Mouse (Mus musculus) lung, embryonic 15.5 days (tissue): ENCODE measurements around the gene Habp2. TPM values are rescaled to one million over a fixed set of nuclear protein-coding genes. Genes with fewer than 3 reads are reported as not detected.

Source experiments
- ATAC-seq: fragments of 200-750 bp; cut with Nextera tagmentation; 2 replicates; pipeline ENCODE4 v1.8.0; 2017; ENCODE audit warnings: moderate number of reproducible peaks, borderline replicate concordance; ENCODE audit not compliant: low FRiP score, low TSS enrichment; ENCODE audit errors: extremely low read depth
- H3K27ac ChIP-seq: fragments of 300-500 bp; sonication (generic); 2 replicates; pipeline ENCODE4 v1.5.1; 2015; ENCODE audit warnings: moderate library complexity, mild to moderate bottlenecking, inconsistent platforms
- H3K27me3 ChIP-seq: fragments of 300-500 bp; sonication (generic); 2 replicates; pipeline ENCODE4 v1.6.1; 2015; ENCODE audit warnings: inconsistent platforms
- H3K36me3 ChIP-seq: fragments of 300-500 bp; sonication (generic); 2 replicates; pipeline ENCODE4 v1.6.1; 2015; ENCODE audit warnings: inconsistent platforms
- H3K4me1 ChIP-seq: fragments of 300-500 bp; sonication (generic); 2 replicates; pipeline ENCODE4 v1.6.1; 2015; ENCODE audit warnings: inconsistent platforms
- H3K4me2 ChIP-seq: fragments of 300-500 bp; sonication (generic); 2 replicates; pipeline ENCODE4 v1.6.1; 2015; ENCODE audit warnings: inconsistent platforms, mild to moderate bottlenecking, moderate library complexity
- H3K4me3 ChIP-seq: fragments of 300-500 bp; sonication (generic); 2 replicates; pipeline ENCODE4 v1.5.1; 2015; ENCODE audit warnings: mild to moderate bottlenecking, inconsistent platforms
- H3K9ac ChIP-seq: fragments of 300-500 bp; sonication (generic); 2 replicates; pipeline ENCODE4 v1.6.1; 2015; ENCODE audit warnings: inconsistent platforms
- H3K9me3 ChIP-seq: fragments of 300-500 bp; sonication (generic); 2 replicates; pipeline ENCODE4 v1.6.1; 2016; ENCODE audit warnings: inconsistent platforms
- WGBS: fragments of 180-500 bp; shearing (Covaris S2); methylation state at CpG from one replicate; pipeline ENCODE4 v1.1.7; 2015; 5-methylcytosine and 5-hydroxymethylcytosine counted together
- polyA plus RNA-seq: library from polyadenylated mRNA; unstranded; fragments of >200 nt; fragmentation: Nextera tagmentation; extraction: Ambion mirVana; gene quantifications from 2 replicates; pipeline ENCODE4 v1.2.1, GENCODE M21; 2015

The Habp2 gene
- polyA plus RNA-seq, 1 experiment from 2014 or later: 3.8 TPM

DNA sequence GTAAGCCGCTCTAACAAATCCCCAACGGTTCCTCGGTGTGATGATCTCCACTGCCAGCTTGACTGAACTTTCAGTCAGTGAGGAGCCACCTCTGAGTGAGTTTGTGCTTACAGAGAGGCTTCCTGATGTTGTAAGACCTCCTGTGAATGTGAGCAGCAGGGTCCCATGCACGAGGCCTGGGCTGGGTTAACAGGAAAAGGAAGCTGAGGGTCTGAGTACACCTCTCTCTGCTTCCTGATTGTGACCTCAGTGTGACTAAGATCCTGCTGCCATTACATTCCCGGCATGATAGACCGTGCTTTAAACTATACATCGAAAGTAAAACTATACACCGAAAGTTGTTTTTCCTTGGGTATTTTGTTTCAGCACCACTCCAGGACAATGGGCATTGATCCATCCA, 14.9 kb upstream of the Habp2 start:
- H3K4me1 ChIP-seq: no peaks in the 10 kb centered on the region
- no peak overlapping the region for H3K27ac ChIP-seq
- no peak for ATAC-seq
- no peaks in the 10 kb centered on the region for H3K36me3 ChIP-seq
- no peak overlapping the region for H3K4me3 ChIP-seq
- 68% methylated on average over 8 of the region's 8 CpGs for WGBS
- H3K9ac ChIP-seq: no peak overlapping the region
- no peaks in the 10 kb centered on the region for H3K9me3 ChIP-seq
- H3K27me3 ChIP-seq: no peaks in the 10 kb centered on the region
- H3K4me2 ChIP-seq: no peak overlapping the region

DNA sequence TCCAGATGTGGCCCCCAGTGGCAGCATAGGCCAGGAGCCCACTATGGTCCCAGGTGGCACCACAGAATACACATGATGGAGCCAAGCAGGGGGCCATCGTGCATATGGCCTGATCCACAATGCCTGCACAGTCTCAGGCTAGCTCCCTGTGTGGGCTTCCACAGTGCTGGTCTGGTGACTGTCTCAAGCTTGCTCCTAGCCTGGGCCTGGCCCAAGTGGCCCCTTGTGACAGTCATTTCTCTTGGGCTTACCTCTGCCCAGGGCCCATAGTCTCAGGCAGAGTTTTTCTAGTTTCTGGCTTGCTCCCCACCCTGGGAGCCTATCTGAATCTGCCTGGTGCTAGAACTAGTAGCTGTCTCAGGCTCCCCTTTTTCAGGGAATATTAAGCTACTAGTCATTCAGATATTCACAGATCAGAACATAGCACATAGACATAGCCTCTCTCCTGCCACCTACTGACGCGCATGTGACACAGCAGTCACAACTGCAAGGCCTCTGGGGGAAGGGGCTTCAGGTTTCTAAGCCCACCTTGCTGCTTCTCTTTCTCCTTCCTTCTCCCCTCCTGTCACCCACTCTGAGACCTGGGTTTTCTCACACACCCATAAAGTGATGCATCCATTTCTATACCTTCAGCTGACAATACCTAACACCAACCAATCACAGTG, 9.7 kb upstream of the Habp2 start:
- WGBS: 51% methylated on average over 3 of the region's 3 CpGs
- H3K9me3 ChIP-seq: no peaks in the 10 kb centered on the region
- H3K27ac ChIP-seq: no peak overlapping the region
- H3K9ac ChIP-seq: no peak overlapping the region
- H3K4me3 ChIP-seq: no peak overlapping the region
- no peaks in the 10 kb centered on the region for H3K27me3 ChIP-seq
- no peak overlapping the region for H3K4me2 ChIP-seq
- no peaks in the 10 kb centered on the region for H3K4me1 ChIP-seq
- H3K36me3 ChIP-seq: no peaks in the 10 kb centered on the region
- ATAC-seq: peak; percentile 59; the same call in 1 of the 2 replicates

DNA sequence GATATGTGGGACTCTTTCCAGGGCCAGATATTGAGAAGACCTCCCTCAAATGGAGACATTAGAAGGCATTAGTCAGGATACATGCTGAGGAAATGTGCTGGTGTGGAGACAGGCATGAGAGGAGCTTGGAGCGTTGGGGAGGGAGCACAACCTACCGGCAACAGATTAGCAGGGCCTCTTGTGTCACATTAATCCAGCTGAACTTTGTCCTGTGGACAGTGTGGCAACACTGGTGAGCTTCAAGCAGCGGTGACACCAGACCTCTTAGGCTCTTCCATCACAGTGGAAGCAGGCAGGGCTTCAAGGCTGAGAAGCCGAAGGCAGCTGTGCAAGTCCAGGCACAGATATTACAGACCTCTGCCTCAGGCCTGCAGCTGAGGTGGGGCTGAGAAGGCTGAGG, 9.0 kb upstream of the Habp2 start:
- Histone ChIP-seq H3K4me1 (no peaks in the 10 kb centered on the region), H3K27me3 (no peaks in the 10 kb centered on the region), H3K9me3 (no peaks in the 10 kb centered on the region), H3K27ac (no peak overlapping the region), H3K4me3 (no peak overlapping the region), H3K36me3 (no peaks in the 10 kb centered on the region), H3K4me2 (no peak overlapping the region), H3K9ac (no peak overlapping the region)
- WGBS: 70% methylated on average over 4 of the region's 4 CpGs
- ATAC-seq: no peak

DNA sequence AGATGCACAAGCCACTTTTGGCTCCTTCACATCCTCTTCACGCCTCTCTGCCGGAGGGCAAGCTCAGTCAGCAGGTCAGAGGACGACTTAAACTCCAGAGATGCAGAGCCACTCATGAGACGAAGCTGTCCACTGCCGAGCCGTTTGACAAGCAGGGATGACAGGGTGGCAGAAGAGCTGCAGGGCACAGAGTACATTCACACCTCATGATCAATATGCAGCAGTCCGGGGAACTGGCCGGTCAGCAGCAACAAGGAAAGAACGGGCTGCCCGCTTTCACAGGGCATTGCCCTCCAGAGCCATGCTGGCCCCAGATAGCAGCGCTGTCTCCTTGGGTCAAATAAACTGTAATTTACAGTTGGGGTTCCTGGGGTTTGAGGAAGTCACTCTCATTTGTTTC, 8.6 kb upstream of the Habp2 start:
- Histone ChIP-seq H3K27ac (no peak overlapping the region), H3K9me3 (no peaks in the 10 kb centered on the region), H3K36me3 (no peaks in the 10 kb centered on the region), H3K4me1 (no peaks in the 10 kb centered on the region), H3K4me3 (no peak overlapping the region), H3K9ac (no peak overlapping the region), H3K4me2 (no peak overlapping the region), H3K27me3 (no peaks in the 10 kb centered on the region)
- WGBS: 60% methylated on average over 11 of the region's 11 CpGs
- ATAC-seq: no peak

DNA sequence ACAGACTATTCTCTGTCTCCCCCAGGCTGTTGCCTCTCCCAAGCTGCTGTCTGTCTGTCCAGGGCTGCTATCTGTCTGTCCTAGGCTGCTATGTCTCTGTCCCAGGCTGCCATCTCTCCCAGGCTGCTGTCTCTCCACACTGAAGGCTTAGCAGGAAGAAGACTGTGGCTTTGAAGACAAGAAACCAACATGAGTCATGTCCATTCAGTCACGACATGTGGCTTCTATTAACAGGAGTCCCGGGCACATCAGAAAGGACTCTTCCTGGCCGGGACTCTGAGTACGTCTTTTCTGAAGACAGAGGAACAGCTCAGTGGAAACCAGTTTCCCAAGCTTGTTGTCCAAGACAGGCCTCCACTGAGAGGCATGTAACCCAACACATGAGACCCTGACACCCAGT, 1.7 kb upstream of the Habp2 start:
- no peak for ATAC-seq
- no peaks in the 10 kb centered on the region for H3K27me3 ChIP-seq
- no peak overlapping the region for H3K27ac ChIP-seq
- no peak overlapping the region for H3K9ac ChIP-seq
- H3K4me1 ChIP-seq: peaks cover 4% of the 10 kb centered on the region; the same call in 1 of the 2 replicates
- H3K4me3 ChIP-seq: no peak overlapping the region
- 67% methylated on average over 4 of the region's 4 CpGs for WGBS
- no peak overlapping the region for H3K4me2 ChIP-seq
- no peaks in the 10 kb centered on the region for H3K36me3 ChIP-seq
- H3K9me3 ChIP-seq: no peaks in the 10 kb centered on the region

DNA sequence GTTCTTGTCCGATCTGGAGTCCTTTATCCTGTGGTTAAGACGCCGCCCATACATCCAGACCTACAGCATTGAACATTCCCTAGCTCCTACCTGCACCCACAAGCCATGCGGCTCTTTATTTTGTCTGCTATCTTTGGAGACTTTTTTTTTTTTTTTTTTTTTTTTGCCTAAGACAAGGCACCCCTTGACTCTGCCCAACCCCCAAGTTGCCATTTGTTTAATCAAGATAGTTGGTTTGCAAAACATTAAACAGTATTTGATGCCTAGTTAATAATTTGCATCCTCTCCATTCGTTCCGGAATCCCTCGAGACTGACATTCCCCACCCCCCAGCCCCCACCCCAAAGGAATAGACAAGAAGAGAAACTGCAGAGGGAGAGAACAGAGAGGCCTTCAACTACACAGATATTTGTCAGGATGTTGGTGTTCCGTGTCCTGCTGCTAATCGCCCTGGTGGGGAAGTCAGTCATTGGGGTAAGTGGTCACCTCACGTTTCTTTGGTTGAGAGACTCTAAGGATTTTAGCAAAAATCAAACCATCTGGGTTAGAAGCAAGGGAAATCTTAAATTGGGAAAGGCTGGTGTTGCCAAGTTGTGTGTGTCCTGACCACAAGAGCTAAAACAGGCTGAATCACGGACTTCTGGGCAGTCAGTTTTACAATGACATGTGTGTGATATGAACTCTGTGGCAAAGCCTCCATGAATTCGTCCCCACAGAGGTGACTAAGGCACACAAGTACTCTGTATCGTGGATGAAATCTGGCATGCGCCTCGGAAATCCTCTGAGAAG, 837 bp downstream of the Habp2 start:
- H3K9me3 ChIP-seq: no peaks in the 10 kb centered on the region
- no peaks in the 10 kb centered on the region for H3K27me3 ChIP-seq
- no peak overlapping the region for H3K4me2 ChIP-seq
- H3K36me3 ChIP-seq: no peaks in the 10 kb centered on the region
- no peak overlapping the region for H3K9ac ChIP-seq
- no peak overlapping the region for H3K27ac ChIP-seq
- H3K4me1 ChIP-seq: peaks cover 14% of the 10 kb centered on the region
- ATAC-seq: no peak
- no peak overlapping the region for H3K4me3 ChIP-seq
- 63% methylated on average over 15 of the region's 15 CpGs for WGBS

DNA sequence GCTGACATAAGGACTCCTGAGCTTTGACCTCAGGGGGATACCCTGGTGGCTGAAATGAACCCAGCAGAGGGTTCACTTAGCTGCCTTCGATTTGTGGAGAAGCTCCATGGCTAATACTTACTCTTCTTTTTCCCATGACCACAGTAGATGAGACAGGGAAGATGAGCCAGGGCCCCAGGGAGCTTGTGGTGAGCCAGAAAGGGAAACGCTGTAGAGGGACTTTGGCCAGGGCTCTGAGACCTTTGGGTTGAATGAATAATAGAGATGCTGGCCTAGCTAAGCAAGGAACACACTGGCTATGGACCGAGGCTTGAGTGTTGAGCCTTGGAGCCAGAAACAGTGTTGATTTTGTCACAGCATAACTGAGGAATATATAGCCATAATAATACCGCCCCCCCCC, 1.5 kb downstream of the Habp2 start:
- Histone ChIP-seq H3K36me3 (no peaks in the 10 kb centered on the region), H3K9me3 (no peaks in the 10 kb centered on the region), H3K4me2 (no peak overlapping the region), H3K27me3 (no peaks in the 10 kb centered on the region), H3K4me3 (no peak overlapping the region), H3K4me1 (peaks cover 14% of the 10 kb centered on the region), H3K9ac (no peak overlapping the region), H3K27ac (no peak overlapping the region)
- ATAC-seq: no peak
- WGBS: 62% methylated on average over 4 of the region's 4 CpGs

DNA sequence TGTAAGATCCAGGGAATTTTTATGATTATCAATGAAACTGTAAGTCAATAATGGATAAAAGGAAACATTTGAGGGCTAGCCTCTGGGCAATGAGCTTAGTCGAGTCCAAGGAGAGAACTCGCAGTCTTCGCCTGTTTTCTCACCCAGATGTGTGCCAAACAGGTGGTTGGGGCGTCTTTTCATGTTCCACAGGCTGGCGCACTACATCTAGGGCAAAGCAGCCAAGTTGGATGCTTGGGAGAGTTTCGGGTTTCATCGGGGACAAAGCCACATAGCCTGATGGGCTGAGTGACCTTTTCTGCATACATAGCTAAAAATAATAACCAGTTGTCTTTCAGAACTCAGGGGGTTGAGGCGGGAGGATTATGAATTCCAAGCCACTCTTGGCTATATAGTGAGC, 2.7 kb downstream of the Habp2 start:
- Histone ChIP-seq H3K9ac (no peak overlapping the region), H3K27me3 (no peaks in the 10 kb centered on the region), H3K4me3 (no peak overlapping the region), H3K4me1 (peaks cover 15% of the 10 kb centered on the region), H3K9me3 (no peaks in the 10 kb centered on the region), H3K4me2 (no peak overlapping the region), H3K36me3 (no peaks in the 10 kb centered on the region), H3K27ac (no peak overlapping the region)
- 80% methylated on average over 8 of the region's 8 CpGs for WGBS
- ATAC-seq: no peak

DNA sequence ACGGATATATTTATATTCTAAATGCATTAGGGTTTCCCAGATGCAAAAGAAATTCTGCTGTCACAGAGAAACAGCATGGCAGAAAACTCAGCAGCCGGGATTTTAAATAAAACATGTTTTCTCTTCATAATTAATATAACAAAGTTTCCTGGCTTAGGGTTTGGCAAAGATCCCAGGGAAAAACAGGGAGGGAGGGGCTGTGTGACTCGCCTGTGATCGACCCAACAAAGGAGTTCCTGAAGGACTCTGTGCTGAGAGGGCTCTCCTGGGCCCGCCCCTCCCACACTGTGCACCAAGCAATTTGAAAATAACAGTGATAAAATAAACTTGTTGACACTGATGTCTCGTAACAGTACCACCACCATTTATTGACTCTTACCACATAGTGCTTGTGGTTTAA, 5.0 kb downstream of the Habp2 start:
- 24% methylated on average over 6 of the region's 6 CpGs for WGBS
- Histone ChIP-seq H3K9ac (no peak overlapping the region), H3K27ac (no peak overlapping the region), H3K27me3 (no peaks in the 10 kb centered on the region), H3K4me1 (peaks cover 17% of the 10 kb centered on the region), H3K4me2 (no peak overlapping the region), H3K36me3 (no peaks in the 10 kb centered on the region), H3K9me3 (no peaks in the 10 kb centered on the region), H3K4me3 (no peak overlapping the region)
- peak; percentile 61; the same call in 1 of the 2 replicates for ATAC-seq

DNA sequence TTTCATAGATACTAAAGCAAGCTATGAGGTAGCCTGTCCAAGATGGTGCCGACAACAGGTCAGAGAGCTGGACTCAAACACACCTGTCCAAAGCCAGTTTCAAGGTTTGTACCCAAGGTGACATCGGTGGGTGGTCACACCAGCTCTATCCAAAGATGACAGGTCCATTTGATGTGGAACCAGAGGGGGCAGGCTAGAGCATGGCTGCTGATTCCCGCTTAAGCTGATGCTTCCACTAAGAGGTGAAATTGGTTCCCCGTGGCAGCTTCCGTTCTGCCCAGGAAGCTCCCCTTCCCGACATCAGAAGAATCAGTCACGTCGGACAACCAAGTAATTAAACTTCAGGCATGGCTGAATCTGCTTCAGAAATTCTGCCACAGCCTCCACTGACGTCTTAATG, 5.4 kb downstream of the Habp2 start:
- no peak for ATAC-seq
- 65% methylated on average over 9 of the region's 9 CpGs for WGBS
- Histone ChIP-seq H3K4me3 (no peak overlapping the region), H3K4me1 (peaks cover 15% of the 10 kb centered on the region), H3K27ac (no peak overlapping the region), H3K27me3 (no peaks in the 10 kb centered on the region), H3K4me2 (no peak overlapping the region), H3K9ac (no peak overlapping the region), H3K36me3 (no peaks in the 10 kb centered on the region), H3K9me3 (no peaks in the 10 kb centered on the region)

DNA sequence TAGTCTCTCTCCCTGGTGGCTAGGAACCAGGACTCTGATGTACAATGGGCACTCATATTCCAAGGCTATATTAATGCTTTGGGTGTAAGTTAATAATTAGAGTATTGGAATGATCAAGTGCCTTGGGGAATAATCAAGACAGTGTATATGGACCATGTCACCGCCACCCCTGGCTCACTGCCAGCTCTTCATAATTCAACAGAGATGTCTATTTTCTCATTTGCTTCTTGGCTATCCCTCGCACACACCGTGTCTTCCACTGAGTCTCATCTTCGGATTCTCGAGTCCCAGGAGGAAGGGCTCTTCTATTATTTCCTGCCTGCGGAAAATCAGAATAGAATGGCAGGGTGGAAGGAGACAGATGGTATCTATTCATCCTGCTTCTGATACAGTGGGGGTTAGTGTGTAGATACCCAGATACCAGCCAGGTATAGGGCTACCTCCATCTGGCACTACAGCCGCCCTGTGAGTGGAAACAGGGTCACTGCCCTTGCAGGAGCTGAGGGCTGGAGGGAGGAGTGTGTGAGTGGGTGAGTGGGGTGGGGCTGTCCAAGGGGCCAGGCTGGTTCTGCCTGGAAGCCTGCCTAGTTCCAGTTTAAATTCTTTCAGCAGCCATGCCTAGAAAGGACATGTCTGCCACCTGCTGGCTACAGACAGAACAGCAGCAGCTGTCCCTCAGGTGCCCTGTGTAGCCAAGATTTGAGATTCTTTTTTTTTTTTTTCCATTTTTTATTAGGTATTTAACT, 7.9 kb downstream of the Habp2 start:
- Histone ChIP-seq H3K36me3 (no peaks in the 10 kb centered on the region), H3K9ac (no peak overlapping the region), H3K4me1 (peaks cover 15% of the 10 kb centered on the region), H3K27me3 (no peaks in the 10 kb centered on the region), H3K27ac (no peak overlapping the region), H3K4me2 (peak overlapping the region; percentile 35), H3K4me3 (no peak overlapping the region), H3K9me3 (no peaks in the 10 kb centered on the region)
- 24% methylated on average over 7 of the region's 7 CpGs for WGBS
- ATAC-seq: peak; percentile 66

DNA sequence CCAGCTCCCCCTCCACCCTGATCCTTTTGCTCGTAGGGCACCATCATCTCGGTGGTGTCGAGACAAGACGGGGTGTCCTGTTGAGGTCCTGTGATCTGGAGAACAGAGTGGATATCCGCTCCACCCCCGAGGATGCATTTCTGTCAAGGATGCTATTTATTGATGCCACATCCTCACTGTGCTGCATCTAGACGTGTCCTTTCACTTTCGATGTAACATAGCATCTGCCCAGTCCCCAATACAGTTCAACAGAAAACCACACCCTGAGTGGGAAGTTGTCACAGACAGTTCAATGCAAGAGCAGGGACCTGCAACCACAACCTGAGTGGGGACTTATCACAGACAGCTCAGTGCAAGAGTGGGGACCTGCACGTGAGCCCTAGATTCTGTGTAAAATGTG, 9.7 kb downstream of the Habp2 start:
- no peaks in the 10 kb centered on the region for H3K36me3 ChIP-seq
- no peak overlapping the region for H3K9ac ChIP-seq
- ATAC-seq: no peak
- H3K4me3 ChIP-seq: no peak overlapping the region
- no peak overlapping the region for H3K4me2 ChIP-seq
- peaks cover 13% of the 10 kb centered on the region for H3K4me1 ChIP-seq
- no peaks in the 10 kb centered on the region for H3K9me3 ChIP-seq
- no peaks in the 10 kb centered on the region for H3K27me3 ChIP-seq
- 70% methylated on average over 9 of the region's 9 CpGs for WGBS
- no peak overlapping the region for H3K27ac ChIP-seq
